Mouse (Mus musculus) kidney, adult 18-20 months (tissue): ENCODE results near the gene Syngr1.
"Not testable (repeated sequence)": the region's sequence is repeated elsewhere in the genome, so short reads cannot be mapped to it uniquely, and the experiment has no call there.

Experiments
- DNase-seq: peaks from one replicate; pipeline ENCODE4 v3.0.0; 2021

The Syngr1 gene

DNA sequence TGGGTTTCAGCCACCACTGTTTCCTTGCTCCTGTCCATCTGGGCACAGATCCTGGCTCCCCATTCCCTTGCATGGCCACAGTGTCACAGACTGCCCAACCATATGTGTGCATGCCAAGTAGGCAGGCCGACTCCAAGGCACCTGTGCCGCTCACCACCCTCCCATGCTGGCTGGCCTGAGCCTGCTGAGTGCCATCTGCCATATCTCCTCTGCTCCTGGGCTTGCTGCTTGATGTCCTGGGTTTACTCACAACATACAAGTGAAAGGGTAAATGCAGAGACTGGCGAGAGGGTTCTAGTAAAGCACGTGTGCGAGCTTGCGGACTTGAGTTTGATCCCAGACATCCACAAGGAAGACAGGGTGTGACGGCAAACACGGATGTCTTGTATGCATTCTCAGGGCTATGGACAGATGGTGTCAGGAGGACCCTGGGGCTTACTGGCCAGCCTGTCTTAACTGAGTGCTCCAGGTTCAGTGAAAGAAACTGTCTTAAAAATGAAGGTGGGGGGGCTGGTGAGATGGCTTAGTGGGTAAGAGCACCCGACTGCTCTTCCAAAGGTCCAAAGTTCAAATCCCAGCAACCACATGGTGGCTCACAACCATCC is 30.7 kb downstream of the Syngr1 start:
- DNase-seq: no peak

DNA sequence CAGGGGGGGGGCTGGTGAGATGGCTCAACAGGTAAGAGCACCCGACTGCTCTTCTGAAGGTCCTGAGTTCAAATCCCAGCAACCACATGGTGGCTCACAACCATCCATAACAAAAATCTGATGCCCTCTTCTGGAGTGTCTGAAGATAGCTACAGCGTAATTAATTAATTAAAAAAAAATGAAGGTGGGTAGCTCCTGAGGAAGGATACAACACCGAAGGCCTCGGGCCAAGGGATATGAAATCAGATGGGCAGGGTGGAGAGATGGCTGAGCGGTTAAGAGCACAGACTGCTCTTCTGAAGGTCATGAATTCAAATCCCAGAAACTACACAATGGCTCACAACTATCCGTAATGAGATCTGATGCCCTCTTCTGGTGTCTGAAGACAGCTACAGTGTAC is 31.3 kb downstream of the Syngr1 start:
- not testable (repeated sequence) for DNase-seq

DNA sequence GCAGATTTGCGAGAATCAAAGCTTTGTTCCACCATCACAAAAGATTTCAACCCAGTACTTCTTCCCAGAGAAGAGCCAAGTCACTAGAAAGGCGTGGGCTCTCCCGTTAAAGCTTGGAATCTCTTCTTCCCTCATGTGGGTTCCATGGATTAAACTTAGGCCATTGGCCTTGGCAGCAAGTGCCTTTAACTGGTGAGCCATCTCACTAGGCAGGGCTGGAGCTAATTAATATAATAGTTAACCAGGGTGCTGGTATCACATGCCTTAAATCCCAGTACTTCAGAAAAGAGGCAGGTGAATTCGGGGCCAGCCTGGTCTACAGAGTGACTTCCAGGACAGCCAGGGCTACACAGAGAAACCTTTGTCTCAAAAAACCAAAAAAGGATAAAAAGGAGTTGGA is 33.5 kb downstream of the Syngr1 start:
- peak; percentile 43 for DNase-seq

DNA sequence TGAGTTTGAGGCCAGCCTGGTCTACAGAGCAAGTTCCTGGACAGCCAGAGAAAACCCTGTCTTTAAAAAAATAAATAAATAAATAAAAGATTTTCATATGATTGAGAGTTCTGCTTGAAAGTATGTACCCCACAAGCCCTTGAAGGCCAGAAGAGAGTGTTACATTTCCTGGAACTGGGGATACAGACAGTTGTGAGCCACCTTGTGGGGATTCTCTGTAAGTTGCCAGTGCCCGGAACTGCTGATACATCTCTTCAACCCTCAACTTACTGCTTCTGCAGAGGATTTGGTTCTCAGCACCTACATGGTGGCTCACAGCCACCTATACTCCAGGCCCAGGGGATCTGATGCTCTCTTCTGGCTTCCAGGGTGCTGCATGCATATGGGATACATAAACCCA is 36.1 kb downstream of the Syngr1 start:
- no peak for DNase-seq

DNA sequence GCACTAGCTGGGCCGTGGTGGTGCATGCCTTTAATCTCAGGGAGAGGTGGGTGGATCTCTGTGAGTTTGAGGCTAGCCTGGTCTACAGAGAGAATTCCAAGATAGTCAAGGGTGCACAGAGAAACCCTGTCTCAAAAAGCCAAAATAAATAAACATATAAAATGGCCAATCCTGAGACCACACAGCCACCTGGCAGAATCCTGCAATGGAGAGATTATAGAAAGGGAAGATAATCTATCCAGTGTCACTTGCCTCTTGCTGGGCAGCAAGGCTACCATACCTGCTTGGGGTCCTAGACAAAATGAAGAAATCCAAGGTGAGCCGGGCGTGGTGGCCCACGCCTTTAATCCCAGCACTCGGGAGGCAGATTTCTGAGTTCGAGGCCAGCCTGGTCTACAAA is 38.8 kb downstream of the Syngr1 start:
- DNase-seq: no peak

DNA sequence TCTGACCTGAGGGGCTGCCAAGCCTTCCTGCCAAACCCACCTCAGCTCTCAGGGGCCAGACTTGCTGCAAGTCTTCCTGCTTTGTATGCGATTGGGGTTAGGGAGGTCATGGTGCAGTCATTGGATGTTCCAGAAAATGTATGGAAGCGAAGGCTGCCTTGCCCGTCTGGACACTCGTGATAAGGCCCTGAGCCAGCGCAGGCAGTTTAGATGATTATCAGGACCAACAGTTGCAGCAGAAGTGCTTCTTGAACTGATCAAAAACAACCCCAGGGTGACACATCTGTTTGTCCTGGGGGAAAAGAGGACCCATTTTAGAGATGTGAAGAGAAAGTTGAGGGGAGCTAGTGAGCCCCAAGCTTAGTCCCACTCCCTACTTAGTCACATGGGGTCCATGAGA is 39.6 kb downstream of the Syngr1 start:
- no peak for DNase-seq

DNA sequence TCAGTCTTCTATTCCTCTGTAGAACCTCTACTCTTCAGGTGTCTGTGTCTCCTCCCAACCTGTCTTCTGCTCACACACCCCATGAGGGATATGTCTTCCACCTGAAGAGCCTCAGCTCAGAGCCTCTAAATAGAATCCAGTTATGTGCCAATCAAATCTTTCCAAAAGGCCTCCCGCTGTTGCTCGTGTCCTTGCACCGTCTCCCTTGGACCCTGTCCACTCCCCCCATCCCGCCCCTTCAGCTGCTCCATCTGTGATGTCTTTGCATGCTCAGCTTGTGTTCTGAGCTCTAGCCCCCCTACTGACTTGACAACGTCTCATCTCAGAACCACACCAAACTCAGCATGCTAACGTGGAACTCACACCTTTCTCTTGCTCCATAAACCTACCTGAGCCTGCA is 40.3 kb downstream of the Syngr1 start:
- DNase-seq: no peak

DNA sequence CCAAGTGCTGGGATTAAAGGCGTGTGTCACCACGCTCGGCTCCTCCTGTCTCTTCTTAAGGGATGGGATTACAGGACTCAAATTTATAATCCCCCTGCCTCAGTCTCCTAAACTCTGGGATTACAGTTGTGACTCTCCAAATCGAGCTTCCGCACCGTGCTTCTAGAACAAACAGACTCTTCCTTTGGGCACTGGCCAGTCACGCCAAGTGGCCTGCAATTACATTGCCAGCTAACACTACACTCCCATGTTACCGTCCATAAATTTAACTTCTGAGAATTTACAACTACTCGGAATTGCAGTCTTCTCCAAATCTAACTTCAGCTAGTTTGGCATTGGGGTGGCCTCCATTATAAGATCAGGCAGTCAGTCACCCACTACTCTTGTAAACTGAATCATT is 41.3 kb downstream of the Syngr1 start:
- DNase-seq: no peak

DNA sequence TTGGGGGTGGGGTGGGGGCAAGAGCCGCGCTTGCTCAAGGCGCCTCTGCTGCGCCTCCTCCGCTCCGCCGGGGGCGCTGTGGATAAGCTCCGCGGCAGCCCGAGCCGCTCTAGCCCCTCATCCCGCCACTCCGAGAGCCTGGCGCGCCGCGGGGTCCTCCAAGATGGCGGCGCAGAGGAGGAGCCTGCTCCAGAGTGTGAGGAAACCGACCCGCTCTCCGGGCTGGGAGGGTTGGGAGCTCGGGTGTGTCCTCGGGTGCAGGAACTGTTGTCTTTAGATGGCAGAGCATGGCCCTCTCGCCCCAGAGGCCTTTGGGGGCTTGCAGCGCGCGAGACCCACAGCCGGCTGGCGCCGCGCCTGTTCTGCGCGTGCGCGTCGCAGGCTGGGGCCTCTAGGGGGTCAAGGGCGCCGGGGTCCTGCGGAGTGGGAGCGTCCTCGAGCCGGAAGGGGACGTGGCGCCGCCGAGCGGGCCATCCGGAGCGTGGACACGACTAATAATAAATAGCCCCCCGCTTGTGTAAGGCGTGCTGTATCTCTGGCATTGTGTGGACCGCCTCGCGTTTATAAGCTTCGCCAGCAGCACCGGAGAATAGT is 42.0 kb downstream of the Syngr1 start, which contains the start of gene Tab1:
TSS of gene Tab1 (plus strand) at position 135 of the 594 bp plus-strand sequence.
- peak; percentile 95 for DNase-seq

DNA sequence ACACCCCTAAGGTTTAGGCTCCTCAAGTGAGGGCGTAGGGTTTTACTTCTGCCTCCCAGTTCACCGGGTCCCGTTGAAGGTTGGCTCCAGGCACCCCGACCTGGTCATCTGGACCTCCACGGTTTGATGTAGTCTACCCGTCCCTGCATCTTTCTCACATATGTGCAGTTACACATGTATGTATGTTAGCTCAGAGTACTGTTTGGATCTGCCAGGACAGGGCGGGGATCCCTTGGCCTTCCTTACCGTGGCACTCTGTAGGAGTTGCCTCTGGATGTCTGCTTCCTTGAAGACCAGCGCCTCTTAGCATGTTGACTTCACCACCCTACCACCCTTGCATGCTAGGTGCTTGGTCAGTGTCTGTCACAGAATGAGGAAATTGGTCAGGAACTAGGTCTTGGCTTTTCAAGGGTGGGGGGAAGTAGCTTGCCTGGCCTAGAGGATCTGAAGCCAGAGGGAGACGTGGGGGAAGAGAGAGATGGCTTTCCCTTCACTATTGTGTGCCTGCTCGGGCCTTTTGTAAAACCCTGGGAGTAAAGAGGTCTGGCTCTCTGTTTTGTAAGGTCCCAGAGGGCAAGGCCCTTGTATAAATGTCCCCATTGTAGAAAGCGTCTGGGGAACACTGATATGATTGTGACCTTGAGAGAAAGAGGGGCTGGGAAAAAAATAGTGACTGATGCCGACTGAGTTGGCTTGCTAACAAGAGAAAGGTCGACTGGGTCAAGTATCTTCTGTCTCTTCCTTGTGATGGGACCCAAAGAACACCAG is 42.7 kb downstream of the Syngr1 start:
- no peak for DNase-seq

DNA sequence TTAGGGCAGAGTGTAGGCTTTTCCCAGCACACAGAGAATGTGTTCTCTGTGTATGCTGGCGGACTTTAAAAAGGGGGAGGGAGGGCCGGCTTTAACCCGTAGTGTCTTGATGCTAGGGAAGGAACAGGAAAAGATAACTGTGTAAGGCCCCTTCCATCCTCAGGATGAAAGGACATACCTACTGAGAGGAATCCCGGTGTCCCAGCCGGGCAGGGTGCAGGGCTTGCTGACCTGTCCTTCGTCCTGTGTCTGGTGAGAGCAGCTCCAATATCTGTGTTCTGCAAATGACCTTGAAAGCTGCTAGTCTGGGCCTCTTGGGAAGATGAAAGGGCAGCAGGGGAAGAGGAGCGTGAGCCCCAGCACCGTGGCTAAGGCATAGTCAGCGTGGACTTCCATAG is 43.3 kb downstream of the Syngr1 start:
- peak; percentile 49 for DNase-seq

DNA sequence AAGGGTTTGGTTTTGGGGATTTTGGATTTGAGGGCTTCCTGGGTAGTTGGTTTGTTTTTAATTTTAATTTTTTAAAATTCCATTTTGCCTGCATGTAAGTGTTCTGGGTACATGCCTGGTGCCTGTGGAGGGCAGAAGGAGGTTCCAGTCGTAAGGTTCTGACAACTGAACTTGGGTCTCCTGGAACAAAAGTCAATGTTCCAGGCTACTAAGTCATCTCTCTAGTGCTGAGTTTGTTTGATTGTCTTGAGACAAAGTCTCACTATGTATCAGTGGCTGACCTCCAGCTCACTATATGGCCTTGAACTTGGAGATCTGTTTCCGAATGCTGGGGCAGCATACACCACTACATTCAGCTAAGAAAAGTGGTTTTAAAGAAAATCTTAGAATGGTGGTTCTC is 44.4 kb downstream of the Syngr1 start:
- DNase-seq: no peak

DNA sequence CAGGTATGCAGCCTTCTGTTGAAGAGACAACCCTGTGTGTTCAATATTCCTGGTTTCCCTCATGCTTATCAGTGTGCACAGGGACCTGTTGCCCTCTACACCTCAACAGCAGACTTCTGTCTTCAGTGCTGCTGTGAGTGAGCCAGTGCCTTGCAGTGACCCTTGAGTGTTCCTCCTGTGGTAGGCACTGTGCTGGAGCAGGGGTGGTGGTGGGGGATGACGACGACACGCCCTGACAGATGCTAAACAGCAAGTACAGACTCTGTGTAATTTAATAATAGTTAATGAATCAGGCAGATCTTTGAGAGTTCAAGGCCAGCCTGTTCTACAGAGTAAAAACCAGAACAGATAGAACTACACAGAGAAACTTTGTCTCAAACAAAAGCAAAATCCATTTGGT is 45.5 kb downstream of the Syngr1 start:
- DNase-seq: no peak

DNA sequence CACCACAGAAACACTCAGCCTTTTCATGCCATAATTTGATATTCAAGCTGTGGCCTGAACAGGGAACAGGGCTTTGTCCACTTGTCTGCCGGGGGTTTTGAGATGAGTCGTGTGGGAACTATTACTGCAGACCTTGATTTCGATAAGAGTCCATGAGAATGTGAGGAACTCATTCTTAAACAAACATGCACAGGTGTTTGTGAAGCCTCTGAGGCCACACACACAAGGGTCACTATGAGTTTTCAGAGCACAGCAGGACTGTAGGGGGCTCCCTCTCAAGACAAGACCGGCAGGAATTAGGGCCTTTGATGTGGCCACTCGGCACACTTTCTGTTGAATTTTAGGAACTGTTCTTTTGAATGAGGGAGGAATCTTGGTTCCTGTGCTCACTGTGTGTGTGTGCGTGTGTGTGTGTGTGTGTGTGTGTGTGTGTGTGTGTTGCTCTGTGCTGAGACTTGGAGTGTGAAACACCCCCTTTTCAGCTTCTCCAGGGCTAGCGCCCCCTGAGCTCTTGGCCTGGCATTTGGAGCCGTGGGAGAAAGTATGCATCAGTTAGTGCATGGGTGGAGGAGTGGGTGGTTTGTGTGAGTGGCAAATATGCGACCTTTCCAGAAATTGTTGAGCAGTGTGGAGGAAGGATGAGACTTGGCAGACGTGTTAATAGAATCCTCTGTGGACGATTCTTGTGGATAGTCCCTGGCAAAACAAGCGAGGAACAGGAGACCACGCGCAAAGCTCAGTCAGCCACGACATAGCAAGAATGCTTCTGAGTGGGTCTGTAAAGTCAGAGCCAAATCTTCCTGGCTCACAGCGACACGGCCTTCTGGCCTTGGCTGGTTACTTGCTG is 47.0 kb downstream of the Syngr1 start:
- no peak for DNase-seq

DNA sequence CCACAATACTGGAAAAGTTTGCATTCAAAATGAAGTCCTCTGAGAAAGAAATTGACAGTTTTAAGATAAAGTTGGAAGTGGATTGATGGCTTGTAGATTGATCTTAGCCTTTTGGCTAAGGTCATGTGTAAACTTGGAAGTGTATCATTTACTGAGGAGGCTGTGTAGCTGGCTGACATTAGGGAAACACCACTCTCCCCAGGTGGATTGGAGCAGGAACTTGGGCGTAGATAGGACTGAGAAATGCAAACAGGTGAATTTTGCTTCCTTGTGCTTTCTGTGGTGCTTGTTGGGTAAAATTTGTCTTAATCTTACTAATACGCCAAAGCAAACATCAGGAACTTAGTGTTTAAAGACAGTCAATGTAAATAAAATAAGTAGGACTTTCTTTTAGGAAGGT is 49.2 kb downstream of the Syngr1 start:
- DNase-seq: no peak

DNA sequence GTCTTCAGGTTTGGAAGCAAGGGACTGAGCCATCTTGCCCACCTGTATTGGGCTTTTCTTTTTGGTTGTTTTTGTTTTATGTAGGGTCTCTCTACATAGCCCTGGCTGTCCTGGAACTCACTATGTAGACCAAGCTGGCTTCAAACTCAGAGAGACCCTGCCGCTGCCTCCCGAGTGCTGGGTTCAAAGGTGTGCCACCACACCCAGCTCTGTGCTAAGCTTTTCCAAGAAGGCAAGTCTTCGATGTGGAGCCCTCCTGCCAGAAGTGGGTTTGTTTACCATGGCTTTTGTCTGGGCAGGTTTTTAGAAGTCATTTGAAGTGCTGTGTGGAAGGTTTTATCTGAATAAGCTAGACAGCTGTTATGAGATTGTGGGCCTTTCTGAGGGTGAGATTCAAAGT is 49.7 kb downstream of the Syngr1 start:
- no peak for DNase-seq

DNA sequence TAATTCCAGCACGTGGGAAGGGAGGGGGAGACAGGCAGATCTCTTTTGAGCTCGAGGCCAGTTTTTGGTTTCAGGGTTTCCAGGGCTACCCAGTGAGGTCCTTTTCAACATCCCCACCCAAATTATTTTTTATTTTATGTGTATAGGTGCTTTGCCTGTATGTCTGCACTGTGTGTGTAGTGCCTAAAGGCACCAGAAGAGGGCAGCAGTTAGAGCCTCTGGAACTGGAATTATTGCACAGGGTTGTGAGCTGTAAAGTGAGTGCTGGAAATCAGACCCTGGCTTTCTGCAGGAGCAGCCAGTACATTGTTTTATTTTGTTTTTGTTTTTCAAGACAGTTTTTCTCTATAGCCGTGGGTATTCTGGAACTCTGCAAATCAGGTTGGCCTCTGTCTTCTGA is 51.0 kb downstream of the Syngr1 start:
- DNase-seq: no peak

DNA sequence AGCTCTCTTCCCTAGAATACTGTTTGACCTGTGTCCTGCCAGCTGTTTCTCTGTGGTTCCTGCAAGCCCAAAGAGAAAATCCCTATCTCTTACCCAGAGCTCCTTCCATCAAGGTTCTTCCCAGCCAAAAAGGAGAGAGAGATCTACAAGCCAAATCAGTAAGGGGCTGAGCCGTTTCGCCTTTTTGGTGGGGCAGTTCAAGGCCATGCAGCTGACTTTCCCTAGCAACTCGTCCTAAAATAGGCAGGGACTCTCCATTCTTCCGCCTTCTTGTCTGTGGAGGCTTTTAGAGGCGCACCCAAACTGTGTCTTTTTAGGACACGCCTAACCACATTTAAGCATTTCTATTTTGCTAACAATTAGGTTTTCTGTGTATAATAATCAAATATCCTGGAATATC is 52.6 kb downstream of the Syngr1 start:
- no peak for DNase-seq

DNA sequence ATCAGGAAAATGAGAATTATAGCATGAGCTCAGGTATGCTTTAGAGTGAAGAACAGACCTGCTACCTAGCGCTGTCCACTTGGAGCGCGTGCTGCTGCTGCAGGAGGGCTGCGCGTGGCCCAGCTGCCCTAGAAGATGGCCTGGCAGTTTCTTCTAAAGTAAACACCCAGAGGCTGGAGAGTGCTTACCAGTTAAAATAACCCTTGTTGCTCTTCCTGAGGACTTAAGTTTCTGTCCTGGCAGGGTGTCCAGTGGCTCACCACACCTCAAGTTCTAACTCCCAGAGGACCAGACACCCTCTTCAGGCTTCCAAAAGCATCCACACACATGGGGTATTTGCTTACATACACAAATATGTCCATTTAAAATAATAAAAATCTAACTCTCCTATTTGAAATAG is 54.3 kb downstream of the Syngr1 start:
- DNase-seq: no peak

DNA sequence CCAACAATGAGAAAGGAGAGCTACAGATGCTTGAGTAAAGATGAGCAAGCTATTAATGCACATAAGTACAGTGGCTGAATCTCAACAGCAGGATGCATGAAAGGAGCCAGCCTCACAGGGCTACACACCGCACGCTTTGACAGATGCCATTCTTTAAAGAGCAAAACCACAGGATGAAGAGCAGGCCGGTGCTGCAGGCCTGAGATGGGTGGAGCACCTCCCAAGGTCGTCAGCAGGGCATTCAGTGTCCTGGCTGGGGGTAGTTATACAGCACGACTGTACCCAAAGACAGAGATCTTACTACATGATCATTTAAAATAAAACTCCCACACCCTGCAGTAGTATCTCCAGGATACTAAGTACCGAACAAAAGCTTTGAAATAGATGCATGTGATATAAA is 55.0 kb downstream of the Syngr1 start:
- no peak for DNase-seq

DNA sequence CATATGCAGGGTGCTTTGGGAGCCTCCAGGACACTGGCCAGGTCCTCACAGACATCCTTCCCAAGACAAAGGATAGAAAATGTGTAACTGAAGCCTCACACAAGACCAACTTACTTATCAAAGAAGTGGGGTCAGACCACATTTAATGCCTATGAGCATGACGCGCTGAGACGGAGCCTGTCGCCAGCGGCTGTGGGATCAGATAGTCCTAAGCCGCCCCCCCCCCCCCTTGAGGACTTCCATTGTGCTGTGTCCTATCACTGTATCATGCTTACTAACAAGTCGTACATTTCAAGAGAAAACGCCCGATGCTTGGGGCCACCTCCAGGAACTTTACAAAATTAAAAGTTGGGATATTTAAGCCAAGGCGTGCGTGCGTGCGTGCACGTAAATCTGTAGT is 56.0 kb downstream of the Syngr1 start:
- no peak for DNase-seq

DNA sequence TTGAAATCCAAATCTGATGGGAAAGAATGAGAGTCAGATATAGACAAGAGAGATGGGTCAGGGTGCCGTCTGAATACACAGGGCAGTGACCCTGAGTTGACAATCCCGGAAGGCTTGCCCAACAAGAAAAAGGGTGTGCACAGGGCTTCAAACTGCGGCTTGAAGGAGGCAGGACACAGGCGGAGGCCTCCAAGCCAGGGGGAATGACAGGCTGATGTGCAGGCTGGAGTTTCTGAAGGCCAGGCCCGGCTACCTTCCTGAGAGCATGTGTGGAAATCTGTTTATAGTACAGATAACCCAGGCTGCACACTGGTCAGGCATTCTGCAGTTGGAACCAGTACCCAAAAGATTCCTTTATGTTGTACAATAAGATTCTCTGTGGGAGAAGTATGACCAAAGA is 56.4 kb downstream of the Syngr1 start:
- DNase-seq: no peak

DNA sequence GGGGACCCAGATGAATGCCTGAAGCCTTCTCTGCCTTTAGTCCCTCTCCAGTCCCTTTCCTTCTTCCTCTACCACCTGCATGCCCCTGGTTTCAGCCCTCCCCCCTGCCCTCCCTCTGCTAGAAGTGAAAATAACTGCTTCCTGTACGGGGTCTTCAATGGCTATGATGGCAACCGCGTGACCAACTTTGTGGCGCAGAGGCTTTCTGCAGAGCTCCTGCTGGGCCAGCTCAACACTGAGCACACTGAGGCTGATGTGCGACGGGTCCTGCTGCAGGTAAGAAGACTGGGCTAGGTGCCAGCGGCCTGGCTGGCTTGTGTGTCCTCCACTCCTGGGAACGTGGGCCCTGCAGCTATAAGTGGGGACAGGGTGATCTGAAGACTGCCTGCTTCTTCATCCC is 57.4 kb downstream of the Syngr1 start:
- no peak for DNase-seq

DNA sequence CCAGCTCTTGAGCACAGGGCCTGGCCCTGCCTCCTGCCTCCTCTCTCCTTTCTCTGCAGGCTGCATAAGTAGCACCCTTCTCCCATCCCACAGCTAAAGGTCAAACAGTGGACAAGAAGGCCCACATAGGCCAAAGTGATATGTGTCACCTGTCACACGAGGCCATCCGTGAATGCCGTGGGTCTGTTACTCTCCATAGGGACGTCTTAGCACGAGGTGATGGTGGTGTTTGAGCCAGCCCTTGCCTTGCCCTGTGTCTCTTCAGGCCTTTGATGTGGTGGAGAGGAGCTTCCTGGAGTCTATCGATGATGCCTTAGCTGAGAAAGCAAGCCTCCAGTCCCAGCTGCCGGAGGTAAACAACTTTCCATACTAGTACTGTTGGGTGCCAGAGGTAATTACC is 58.4 kb downstream of the Syngr1 start:
- no peak for DNase-seq
